Mouse (Mus musculus) v-Abl transformed pro-B cells (cell line): ENCODE measurements around the gene Myh2.

ENCODE experiments used
- in situ Hi-C, 2 experiments: fragments of 400-800 bp; cut with MboI; formaldehyde crosslinking; loops; one replicate each; pipeline ENCODE4 v1.15.1; 2025; ENCODE audit not compliant: unreplicated experiment in 2 of 2

Gene Myh2

GRCm38 (mm10) chr11:67236799-67237198, 66.0 kb downstream of the Myh2 start:
- in situ Hi-C loops, result no loop called here

- in situ Hi-C loops, result no loop called here
Measured at GRCm38 (mm10) chr11:67237481-67238079, 66.8 kb downstream of the Myh2 start, which contains the start of gene Myh4. Gene Myh4, plus strand, starts transcription at chr11:67238029.

GRCm38 (mm10) chr11:67241051-67241450, 70.2 kb downstream of the Myh2 start:
- in situ Hi-C loops, result no loop called here
